Mouse (Mus musculus) CH12.LX (cell line): ENCODE results near the gene Usp32. TPM values are rescaled to one million over a fixed set of nuclear protein-coding genes. Genes with fewer than 3 reads are reported as not detected.

ENCODE experiments used
- DNase-seq: peaks from one replicate; pipeline ENCODE4 v3.0.0-alpha.2; 2013; ENCODE audit errors: extremely low read depth
- H3K27ac ChIP-seq: 2 replicates; pipeline ENCODE4 v1.5.1; 2012; ENCODE audit warnings: low read depth, mild to moderate bottlenecking, control low read depth, moderate library complexity; ENCODE audit not compliant: insufficient read depth
- H3K27me3 ChIP-seq: replicated peaks from 2 replicates; pipeline ENCODE3; 2012; ENCODE audit warnings: inconsistent platforms
- H3K36me3 ChIP-seq, 2 experiments: replicated peaks in 1 of 2; 2 replicates each; pipeline versions ENCODE3 to v1.6.1; 2012; ENCODE audit warnings: inconsistent platforms in 1 of 2, low read length in 1 of 2, mild to moderate bottlenecking in 1 of 2, mixed read lengths in 1 of 2, moderate library complexity in 1 of 2; ENCODE audit not compliant: control insufficient read depth in 1 of 2, insufficient read depth in 1 of 2
- H3K4me1 ChIP-seq, 2 experiments: 2 replicates each; pipeline ENCODE4 v1.6.1; 2012; ENCODE audit warnings: inconsistent platforms in 1 of 2, moderate library complexity in 1 of 2; ENCODE audit not compliant: insufficient read depth in 2 of 2, control insufficient read depth in 1 of 2
- H3K4me2 ChIP-seq: 2 replicates; pipeline ENCODE4 v1.6.1; 2012; ENCODE audit warnings: low read depth, mild to moderate bottlenecking, control low read depth; ENCODE audit not compliant: poor library complexity, insufficient read depth, severe bottlenecking
- H3K4me3 ChIP-seq, 3 experiments: fragments of 150-350 bp in 1 of 3; sonication (generic) in 1 of 3; replicated peaks in 1 of 3; 2 replicates each; pipeline versions ENCODE3 to v1.5.1; 2011 to 2012; ENCODE audit warnings: low read depth in 2 of 3, low read length in 2 of 3, mild to moderate bottlenecking in 2 of 3, moderate library complexity in 2 of 3, control low read depth in 1 of 3, improper control_type of control experiment in 1 of 3, inconsistent platforms in 1 of 3, mixed read lengths in 1 of 3; ENCODE audit not compliant: poor library complexity in 1 of 3
- H3K79me2 ChIP-seq: replicated peaks from 2 replicates; pipeline ENCODE4 v1.6.1; 2012; ENCODE audit warnings: mild to moderate bottlenecking, moderate library complexity; ENCODE audit not compliant: control insufficient read depth, poor library complexity, insufficient read depth, severe bottlenecking; ENCODE audit errors: extremely low read depth
- H3K9ac ChIP-seq: 2 replicates; pipeline ENCODE4 v1.6.1; 2012; ENCODE audit warnings: low read depth, mild to moderate bottlenecking, control low read depth, moderate library complexity; ENCODE audit not compliant: insufficient read depth
- H3K9me3 ChIP-seq: replicated peaks from 2 replicates; pipeline ENCODE3; 2012; ENCODE audit warnings: low read length, inconsistent platforms, mixed read lengths
- BHLHE40 ChIP-seq: IDR thresholded peaks from 2 replicates; pipeline ENCODE4 v1.6.1; 2011; ENCODE audit warnings: mild to moderate bottlenecking, low read depth, low read length, improper control_type of control experiment
- CHD1 ChIP-seq: IDR thresholded peaks from 2 replicates; pipeline ENCODE4 v1.6.1; 2012; ENCODE audit warnings: low read depth, low read length, improper control_type of control experiment, inconsistent platforms
- CHD2 ChIP-seq: IDR thresholded peaks from 2 replicates; pipeline ENCODE4 v1.6.1; 2011; ENCODE audit warnings: low read length, improper control_type of control experiment
- CTCF ChIP-seq, 2 experiments: IDR thresholded peaks in 1 of 2; conservative IDR thresholded peaks in 1 of 2; 2 replicates each; pipeline ENCODE4 v1.5.1; 2011 to 2012; ENCODE audit warnings: low read depth in 2 of 2, low read length in 2 of 2, improper control_type of control experiment in 1 of 2, inconsistent platforms in 1 of 2, mild to moderate bottlenecking in 1 of 2, moderate library complexity in 1 of 2
- E2F4 ChIP-seq: IDR thresholded peaks from 2 replicates; pipeline ENCODE4 v1.6.1; 2011; ENCODE audit warnings: low read depth, low read length, improper control_type of control experiment; ENCODE audit not compliant: insufficient replicate concordance
- ELF1 ChIP-seq: IDR thresholded peaks from 2 replicates; pipeline ENCODE4 v1.6.1; 2014; ENCODE audit warnings: low read depth, mild to moderate bottlenecking, inconsistent platforms, low read length, improper control_type of control experiment
- EP300 ChIP-seq: IDR thresholded peaks from 2 replicates; pipeline ENCODE4 v1.6.1; 2011; ENCODE audit warnings: low read length, improper control_type of control experiment
- ETS1 ChIP-seq: conservative IDR thresholded peaks from 2 replicates; pipeline ENCODE4 v1.6.1; 2012; ENCODE audit warnings: low read depth, mild to moderate bottlenecking, inconsistent platforms, low read length, improper control_type of control experiment, moderate library complexity
- GABPA ChIP-seq: IDR thresholded peaks from 2 replicates; pipeline ENCODE4 v1.6.1; 2012; ENCODE audit warnings: low read depth, low read length, improper control_type of control experiment, inconsistent platforms; ENCODE audit not compliant: insufficient replicate concordance
- JUN ChIP-seq: IDR thresholded peaks from 2 replicates; pipeline ENCODE4 v1.6.1; 2011; ENCODE audit warnings: low read depth, mild to moderate bottlenecking, low read length, improper control_type of control experiment, moderate library complexity; ENCODE audit not compliant: insufficient read depth
- KAT2A ChIP-seq: IDR thresholded peaks from 2 replicates; pipeline ENCODE4 v1.6.1; 2012; ENCODE audit warnings: low read length, improper control_type of control experiment, inconsistent platforms; ENCODE audit not compliant: insufficient replicate concordance
- MAFK ChIP-seq: IDR thresholded peaks from 2 replicates; pipeline ENCODE4 v1.6.1; 2011; ENCODE audit warnings: low read length, improper control_type of control experiment; ENCODE audit not compliant: insufficient replicate concordance
- MAX ChIP-seq: IDR thresholded peaks from 2 replicates; pipeline ENCODE4 v1.6.1; 2011; ENCODE audit warnings: low read length, improper control_type of control experiment
- MAZ ChIP-seq: IDR thresholded peaks from 2 replicates; pipeline ENCODE4 v1.6.1; 2012; ENCODE audit warnings: low read depth, mild to moderate bottlenecking, inconsistent platforms, low read length, improper control_type of control experiment, moderate library complexity
- NELFE ChIP-seq: IDR thresholded peaks from 2 replicates; pipeline ENCODE4 v1.6.1; 2011; ENCODE audit warnings: low read depth, low read length, improper control_type of control experiment
- NRF1 ChIP-seq: IDR thresholded peaks from 2 replicates; pipeline ENCODE4 v1.6.1; 2014; ENCODE audit warnings: low read depth, mild to moderate bottlenecking, inconsistent platforms, low read length, improper control_type of control experiment, moderate library complexity
- PAX5 ChIP-seq: IDR thresholded peaks from 2 replicates; pipeline ENCODE4 v1.6.1; 2012; ENCODE audit warnings: low read length, inconsistent platforms, mixed read lengths
- POLR2A ChIP-seq: IDR thresholded peaks from 2 replicates; pipeline ENCODE4 v1.6.1; 2011; ENCODE audit warnings: low read depth, mild to moderate bottlenecking, improper control_type of control experiment, low read length
- POLR2AphosphoS2 ChIP-seq: IDR thresholded peaks from 2 replicates; pipeline ENCODE4 v1.6.1; 2011; ENCODE audit warnings: low read depth, low read length, improper control_type of control experiment
- RAD21 ChIP-seq: IDR thresholded peaks from 2 replicates; pipeline ENCODE4 v1.6.1; 2011; ENCODE audit warnings: low read depth, mild to moderate bottlenecking, low read length, improper control_type of control experiment, moderate library complexity
- RCOR1 ChIP-seq: conservative IDR thresholded peaks from 2 replicates; pipeline ENCODE4 v1.6.1; 2012; ENCODE audit warnings: low read depth, mild to moderate bottlenecking, inconsistent platforms, low read length, improper control_type of control experiment
- SIN3A ChIP-seq: IDR thresholded peaks from 2 replicates; pipeline ENCODE4 v1.6.1; 2012; ENCODE audit warnings: low read length, improper control_type of control experiment, inconsistent platforms
- SMC3 ChIP-seq: IDR thresholded peaks from 2 replicates; pipeline ENCODE4 v1.6.1; 2011; ENCODE audit warnings: low read depth, low read length, improper control_type of control experiment
- TBP ChIP-seq: conservative IDR thresholded peaks from 2 replicates; pipeline ENCODE4 v1.6.1; 2011; ENCODE audit warnings: low read depth, low read length, improper control_type of control experiment
- TCF12 ChIP-seq: IDR thresholded peaks from 2 replicates; pipeline ENCODE4 v1.6.1; 2014; ENCODE audit warnings: low read depth, mild to moderate bottlenecking, inconsistent platforms, low read length, improper control_type of control experiment
- USF1 ChIP-seq: IDR thresholded peaks from 2 replicates; pipeline ENCODE4 v1.6.1; 2014; ENCODE audit warnings: low read depth, mild to moderate bottlenecking, inconsistent platforms, low read length, improper control_type of control experiment
- USF2 ChIP-seq: conservative IDR thresholded peaks from 2 replicates; pipeline ENCODE4 v1.6.1; 2011; ENCODE audit warnings: low read depth, low read length, improper control_type of control experiment
- ZKSCAN1 ChIP-seq: IDR thresholded peaks from 2 replicates; pipeline ENCODE4 v1.6.1; 2012; ENCODE audit warnings: low read depth, inconsistent platforms, low read length, improper control_type of control experiment, borderline replicate concordance
- ZNF384 ChIP-seq: IDR thresholded peaks from 2 replicates; pipeline ENCODE4 v1.6.1; 2012; ENCODE audit warnings: low read depth, low read length, improper control_type of control experiment, inconsistent platforms
- dilution Hi-C: fragments of 300-500 bp; cut with MboI; formaldehyde crosslinking; loops from 2 replicates; pipeline ENCODE4 v1.14.3; 2020; ENCODE audit warnings: low sequenced_read_pairs; ENCODE audit not compliant: extremely low pct_unique_long_range_greater_than_20kb, extremely low pct_ligation_motif_present
- in situ Hi-C: fragments of 300-500 bp; cut with MboI; formaldehyde crosslinking; loops from 3 replicates; pipeline ENCODE4 v1.14.3; 2019; ENCODE audit warnings: low sequenced_read_pairs, low pct_ligation_motif_present, low pct_unique_long_range_greater_than_20kb, mixed read lengths
- polyA plus RNA-seq: library from polyadenylated mRNA; unstranded; fragments of >175 nt; gene quantifications from 2 replicates; pipeline ENCODE4 v1.2.1, GENCODE M21; 2012; ENCODE audit warnings: low read depth; ENCODE audit not compliant: insufficient read length
- total RNA-seq, 2 experiments: library from RNA; depleted of rRNA; stranded (reverse); fragments of 300-350 nt in 1 of 2; fragments of >200 nt in 1 of 2; gene quantifications; 2 replicates each; pipeline ENCODE4 v1.2.3; 2012 to 2014

Usp32 gene
- total and polyA plus RNA-seq, 3 experiments, result 7.4 to 12.0 (median 11.8) TPM

GRCm38 (mm10) chr11:85170833-85171232 is 30.9 kb upstream of the Usp32 start:
- Histone ChIP-seq H3K4me1 (peaks cover 2 to 28% of the 10 kb centered on the region in 2 experiments; a peak in 3 of 4 replicates), H3K9ac (no peak overlapping the region), H3K4me2 (no peak overlapping the region), H3K36me3 (no peaks in the 10 kb centered on the region), H3K27ac (no peak overlapping the region), H3K79me2 (no peaks in the 10 kb centered on the region), H3K9me3 (no peaks in the 10 kb centered on the region), H3K27me3 (peaks cover 2% of the 10 kb centered on the region), H3K4me3 (no peak overlapping the region)
- dilution Hi-C loops (no loop called here), in situ Hi-C loops (loop anchor here (10.0 kb wide), 2 partner anchors 164 to 354 kb away; no protein-coding TSS in a partner anchor)
- TF ChIP-seq ZNF384, result no peak
- no peak for TF ChIP-seq GABPA
- no peak for TF ChIP-seq USF2
- TF ChIP-seq POLR2AphosphoS2, result no peak
- TF ChIP-seq CTCF (conservative IDR thresholded peaks at IDR 0.05 in 1 of 2, IDR thresholded peaks at IDR 0.05 in 1 of 2; ENCODE audit: low read depth in 2 of 2, low read length in 2 of 2), result no peak
- TF ChIP-seq NRF1, result no peak
- no peak for TF ChIP-seq USF1
- no peak for TF ChIP-seq MAFK
- no peak for TF ChIP-seq SIN3A
- TF ChIP-seq E2F4, result no peak
- no peak for TF ChIP-seq POLR2A
- no peak for TF ChIP-seq BHLHE40
- no peak for DNase-seq

GRCm38 (mm10) chr11:85170058-85170740 is 30.2 kb upstream of the Usp32 start, which contains the start of gene 1700125H20Rik:
Gene 1700125H20Rik (plus strand): TSS chr11:85170404.
- H3K27me3 ChIP-seq, result peaks cover 2% of the 10 kb centered on the region
- H3K4me2 ChIP-seq, result peak within 1 kb of the TSS; percentile 85
- H3K27ac ChIP-seq, result no peak within 1 kb of the TSS
- in situ Hi-C loops, result loop anchor here (10.0 kb wide), 2 partner anchors 165 to 355 kb away; no protein-coding TSS in a partner anchor
- H3K4me3 ChIP-seq, result peak within 1 kb of the TSS in 2 of 3 experiments; percentile 13 to 21
- no peaks in the 10 kb centered on the region for H3K79me2 ChIP-seq
- H3K9me3 ChIP-seq, result no peaks in the 10 kb centered on the region
- H3K9ac ChIP-seq, result no peak within 1 kb of the TSS
- peak; percentile 91 for DNase-seq
- dilution Hi-C loops, result no loop called here
- no peaks in the 10 kb centered on the region for H3K36me3 ChIP-seq
- peaks cover 2 to 28% of the 10 kb centered on the region in 2 experiments; a peak in 3 of 4 replicates for H3K4me1 ChIP-seq
- TF ChIP-seq SMC3 (peak; percentile 92), NELFE (no peak; the same call in 1 of the 2 replicates), MAFK (no peak), CHD2 (no peak), ELF1 (peak; percentile 54), BHLHE40 (peak; percentile 19; the same call in 1 of the 2 replicates), POLR2AphosphoS2 (no peak), GABPA (no peak), USF1 (no peak), PAX5 (no peak), USF2 (no peak), EP300 (no peak), CTCF (conservative IDR thresholded peaks at IDR 0.05 in 1 of 2, IDR thresholded peaks at IDR 0.05 in 1 of 2; ENCODE audit: low read depth in 2 of 2, low read length in 2 of 2) (peak; percentile 77 to 99), E2F4 (no peak), MAZ (no peak), SIN3A (0 out of 2 replicates have a peak, but pooled peaks have one; percentile 19), JUN (no peak), ZNF384 (no peak), RCOR1 (no peak), MAX (peak; percentile 55; the same call in 1 of the 2 replicates), TCF12 (peak; percentile 65), KAT2A (no peak), CHD1 (no peak), POLR2A (peak; percentile 23; the same call in 1 of the 2 replicates), ZKSCAN1 (no peak), TBP (no peak), ETS1 (no peak), RAD21 (peak; percentile 94)
